Mouse (Mus musculus) olfactory bulb, adult 2 months (tissue): ENCODE data around the gene Cisd1.

Experiments
- CTCF ChIP-seq: fragments of 200-500 bp; IDR thresholded peaks from 2 replicates; pipeline ENCODE4 v1.5.1; 2012; ENCODE audit warnings: low read depth, mild to moderate bottlenecking, low read length, moderate library complexity; ENCODE audit not compliant: insufficient read depth
- POLR2A ChIP-seq: fragments of 200-500 bp; IDR thresholded peaks from 2 replicates; pipeline ENCODE4 v1.6.1; 2012; ENCODE audit warnings: mild to moderate bottlenecking, low read depth, low read length, moderate library complexity; ENCODE audit not compliant: insufficient read depth

- no peak for TF ChIP-seq POLR2A
- no peak for TF ChIP-seq CTCF
Observed at GRCm38 (mm10) chr10:71341290-71341689, 3.5 kb downstream of the Cisd1 start.
